Comparison of ENCODE assay signal across 13 mouse cellular contexts in genomic region chr5:73228291-73229049, GRCm38 (mm10). TPM values are rescaled to one million over a fixed set of nuclear protein-coding genes. Genes with fewer than 3 reads are reported as not detected.
DNase-seq lines count a peak whose midpoint lies in the region; ATAC-seq and TF ChIP-seq lines count a peak whose summit lies in the region.
"Had no signal": no experiment of that assay in that cellular context is flagged by ENCODE, and none has a peak within 500 bp of the region (broad histone marks: within the 10 kb centered on the region; RNA-seq: fewer than 3 reads in every experiment).

No protein-coding gene starts in this region.

- no peaks in the 10 kb centered on the region for H3K27me3 ChIP-seq in forebrain, embryonic 15.5 days
- H3K27me3 ChIP-seq in forebrain, embryonic 11.5 days (ENCODE audit: control insufficient read depth, insufficient read depth, low read length): no peaks in the 10 kb centered on the region
- no peaks in the 10 kb centered on the region for H3K27me3 ChIP-seq in hindbrain, embryonic 12.5 days
- no peaks in the 10 kb centered on the region for H3K27me3 ChIP-seq in hindbrain, embryonic 14.5 days (ENCODE audit: control insufficient read depth, insufficient read depth, low read length)
- no peaks in the 10 kb centered on the region for H3K27me3 ChIP-seq in neural tube, embryonic 13.5 days
- no peaks in the 10 kb centered on the region for H3K27me3 ChIP-seq in stomach, postnatal 0 days (ENCODE audit: control insufficient read depth, insufficient read depth, low read length)

- no peak for ATAC-seq in forebrain, embryonic 15.5 days (replicated peaks)
- ATAC-seq in forebrain, embryonic 11.5 days (replicated peaks; ENCODE audit: low FRiP score): no peak
- ATAC-seq in hindbrain, embryonic 12.5 days (ENCODE audit: low FRiP score): 0 out of 2 replicates have a peak, but pooled peaks have one; percentile 18
- no peak for ATAC-seq in hindbrain, embryonic 14.5 days (ENCODE audit: low FRiP score)
- no peak for ATAC-seq in neural tube, embryonic 13.5 days (ENCODE audit: low read depth)
- peak; percentile 51 for ATAC-seq in stomach, postnatal 0 days (ENCODE audit: low FRiP score, low TSS enrichment)
- no peak for ATAC-seq in erythroid progenitor cell, adult 5-6 weeks (replicated peaks; ENCODE audit: low FRiP score, poor library complexity, severe bottlenecking)

- DNase-seq in forebrain, embryonic 11.5 days (ENCODE audit: low spot score): no peak
- DNase-seq in hindbrain, embryonic 14.5 days (ENCODE audit: low spot score): no peak
- no peak for DNase-seq in neural tube, embryonic 10.5 days (ENCODE audit: extremely low spot score, low spot score)
- peak; percentile 42 for DNase-seq in stomach, postnatal 0 days (ENCODE audit: low spot score)
- DNase-seq: adrenal gland, adult 8-10 months; cerebellum, adult 11-12 months; embryo, embryonic 11 days; kidney, adult 18-20 months; thymus, postnatal 25 days had no signal

- H3K9me3 ChIP-seq in forebrain, embryonic 15.5 days: no peaks in the 10 kb centered on the region
- no peaks in the 10 kb centered on the region for H3K9me3 ChIP-seq in forebrain, embryonic 11.5 days (ENCODE audit: control insufficient read depth, low read length)
- H3K9me3 ChIP-seq in hindbrain, embryonic 12.5 days (replicated peaks): no peaks in the 10 kb centered on the region
- H3K9me3 ChIP-seq in hindbrain, embryonic 14.5 days (ENCODE audit: control insufficient read depth, low read length): no peaks in the 10 kb centered on the region
- H3K9me3 ChIP-seq in neural tube, embryonic 13.5 days: no peaks in the 10 kb centered on the region
- no peaks in the 10 kb centered on the region for H3K9me3 ChIP-seq in stomach, postnatal 0 days (ENCODE audit: control insufficient read depth, low read length)

- H3K9ac ChIP-seq in forebrain, embryonic 15.5 days (replicated peaks): no peak overlapping the region
- no peak overlapping the region for H3K9ac ChIP-seq in forebrain, embryonic 11.5 days (ENCODE audit: low read length)
- no peak overlapping the region for H3K9ac ChIP-seq in hindbrain, embryonic 12.5 days
- no peak overlapping the region for H3K9ac ChIP-seq in hindbrain, embryonic 14.5 days
- no peak overlapping the region for H3K9ac ChIP-seq in neural tube, embryonic 13.5 days
- no peak overlapping the region for H3K9ac ChIP-seq in stomach, postnatal 0 days (ENCODE audit: low read length)

- peaks cover 38% of the 10 kb centered on the region for H3K4me1 ChIP-seq in forebrain, embryonic 15.5 days
- no peaks in the 10 kb centered on the region; the same call in 1 of the 2 replicates for H3K4me1 ChIP-seq in forebrain, embryonic 11.5 days (replicated peaks; ENCODE audit: control insufficient read depth, insufficient read depth, low read length)
- peaks cover 37% of the 10 kb centered on the region for H3K4me1 ChIP-seq in hindbrain, embryonic 12.5 days
- H3K4me1 ChIP-seq in hindbrain, embryonic 14.5 days (replicated peaks; ENCODE audit: control insufficient read depth, insufficient read depth, low read length): peaks cover 36% of the 10 kb centered on the region
- H3K4me1 ChIP-seq in neural tube, embryonic 13.5 days (replicated peaks): peaks cover 59% of the 10 kb centered on the region
- no peaks in the 10 kb centered on the region; the same call in none of the 2 replicates for H3K4me1 ChIP-seq in stomach, postnatal 0 days (replicated peaks; ENCODE audit: control insufficient read depth, insufficient read depth)

- TF ChIP-seq CTCF in stomach, postnatal 0 days (IDR thresholded peaks at IDR 0.05; ENCODE audit: low read depth): no peak

- H3K4me2 ChIP-seq in forebrain, embryonic 15.5 days (replicated peaks): no peak overlapping the region
- no peak overlapping the region for H3K4me2 ChIP-seq in forebrain, embryonic 11.5 days (ENCODE audit: low read depth, low read length, severe bottlenecking)
- no peak overlapping the region for H3K4me2 ChIP-seq in hindbrain, embryonic 12.5 days (replicated peaks)
- no peak overlapping the region for H3K4me2 ChIP-seq in hindbrain, embryonic 14.5 days (replicated peaks)
- H3K4me2 ChIP-seq in neural tube, embryonic 13.5 days: no peak overlapping the region
- H3K4me2 ChIP-seq in stomach, postnatal 0 days (replicated peaks; ENCODE audit: low read depth): no peak overlapping the region

- H3K4me3 ChIP-seq in forebrain, embryonic 15.5 days: no peak overlapping the region
- H3K4me3 ChIP-seq in forebrain, embryonic 11.5 days (ENCODE audit: low read depth, low read length): no peak overlapping the region
- H3K4me3 ChIP-seq in hindbrain, embryonic 12.5 days: no peak overlapping the region
- H3K4me3 ChIP-seq in hindbrain, embryonic 14.5 days (replicated peaks; ENCODE audit: low read length): no peak overlapping the region
- H3K4me3 ChIP-seq in neural tube, embryonic 13.5 days: no peak overlapping the region
- no peak overlapping the region for H3K4me3 ChIP-seq in stomach, postnatal 0 days (ENCODE audit: low read depth, low read length)

- no peak for TF ChIP-seq EP300 in stomach, postnatal 0 days (optimal IDR thresholded peaks at IDR 0.05)

- no peaks in the 10 kb centered on the region for H3K36me3 ChIP-seq in forebrain, embryonic 15.5 days
- no peaks in the 10 kb centered on the region for H3K36me3 ChIP-seq in forebrain, embryonic 11.5 days (ENCODE audit: control insufficient read depth, insufficient read depth, low read length)
- H3K36me3 ChIP-seq in hindbrain, embryonic 12.5 days: no peaks in the 10 kb centered on the region
- H3K36me3 ChIP-seq in hindbrain, embryonic 14.5 days (replicated peaks; ENCODE audit: control insufficient read depth, insufficient read depth): no peaks in the 10 kb centered on the region
- H3K36me3 ChIP-seq in neural tube, embryonic 13.5 days: no peaks in the 10 kb centered on the region
- no peaks in the 10 kb centered on the region for H3K36me3 ChIP-seq in stomach, postnatal 0 days (ENCODE audit: control insufficient read depth, insufficient read depth, low read length)

- 68% methylated on average over 12 of the region's 12 CpGs for WGBS in forebrain, embryonic 15.5 days
- 89% methylated on average over 12 of the region's 12 CpGs for WGBS in forebrain, embryonic 11.5 days
- 81% methylated on average over 12 of the region's 12 CpGs for WGBS in hindbrain, embryonic 12.5 days
- WGBS in hindbrain, embryonic 14.5 days: 67% methylated on average over 12 of the region's 12 CpGs
- 67% methylated on average over 12 of the region's 12 CpGs for whole genome bisulfite sequencing in neural tube, embryonic 13.5 days
- whole genome bisulfite sequencing in stomach, postnatal 0 days: 63% methylated on average over 12 of the region's 12 CpGs

- peak overlapping the region; percentile 39; the same call in 1 of the 2 replicates for H3K27ac ChIP-seq in forebrain, embryonic 15.5 days (replicated peaks)
- no peak overlapping the region for H3K27ac ChIP-seq in forebrain, embryonic 11.5 days (ENCODE audit: low read depth, low read length)
- no peak overlapping the region; the same call in 1 of the 2 replicates for H3K27ac ChIP-seq in hindbrain, embryonic 12.5 days
- no peak overlapping the region for H3K27ac ChIP-seq in hindbrain, embryonic 14.5 days
- peak overlapping the region; percentile 1; the same call in 1 of the 2 replicates for H3K27ac ChIP-seq in neural tube, embryonic 13.5 days (replicated peaks)
- no peak overlapping the region for H3K27ac ChIP-seq in stomach, postnatal 0 days (replicated peaks)

RNA-seq across cellular contexts. Expression of gene Fryl, which starts 27.9 kb away (rescaled TPM):
- 48.3 and 51.5 TPM in 2 replicates for polyA plus RNA-seq in forebrain, embryonic 15.5 days (2015; fragmentation: Nextera tagmentation; extraction: Ambion mirVana)
- 48.0 and 49.6 TPM in 2 replicates for polyA plus RNA-seq in forebrain, embryonic 11.5 days (2014; fragmentation: Nextera tagmentation; extraction: Ambion mirVana)
- polyA plus RNA-seq in hindbrain, embryonic 12.5 days (2016; fragmentation: Nextera tagmentation; extraction: Ambion mirVana): 47.4 and 47.9 TPM in 2 replicates
- polyA plus RNA-seq in hindbrain, embryonic 14.5 days (2014; fragmentation: Nextera tagmentation; extraction: Ambion mirVana): 40.7 and 45.2 TPM in 2 replicates
- polyA plus RNA-seq in neural tube, embryonic 13.5 days (2015; fragmentation: Nextera tagmentation; extraction: Ambion mirVana): 41.5 and 45.4 TPM in 2 replicates
- 20.8 TPM in 2 replicates for polyA plus RNA-seq in stomach, postnatal 0 days (2015; fragmentation: Nextera tagmentation; extraction: Ambion mirVana)
- 326 and 449 TPM in 2 replicates for total RNA-seq in erythroid progenitor cell, adult 5-6 weeks (2015; ENCODE audit: low replicate concordance)
- total RNA-seq in erythroid progenitor cell, adult 5-6 weeks (2017; ENCODE audit: low replicate concordance): 610 and 678 TPM in 2 replicates

Comparison
In these comparisons a context has a peak if more than half of its experiments do, and no peak if none do; other contexts are left out.
1. ATAC-seq: peak in hindbrain, embryonic 12.5 days (single experiment) and stomach, postnatal 0 days (single experiment); none in forebrain, embryonic 15.5 days (single experiment), forebrain, embryonic 11.5 days (single experiment), hindbrain, embryonic 14.5 days (single experiment), neural tube, embryonic 13.5 days (single experiment) and erythroid progenitor cell, adult 5-6 weeks (single experiment).
2. H3K27ac ChIP-seq: peak in forebrain, embryonic 15.5 days (single experiment) and neural tube, embryonic 13.5 days (single experiment); none in forebrain, embryonic 11.5 days (single experiment), hindbrain, embryonic 12.5 days (single experiment), hindbrain, embryonic 14.5 days (single experiment) and stomach, postnatal 0 days (single experiment).